Mouse (Mus musculus) heart, adult 2 months (tissue): Measurements from ENCODE around the gene Tmem51.
"Not testable (repeated sequence)": the region's sequence is repeated elsewhere in the genome, so short reads cannot be mapped to it uniquely, and the experiment has no call there.

Source experiments
- CTCF ChIP-seq: fragments of 200-600 bp; IDR thresholded peaks from 2 replicates; pipeline ENCODE4 v1.8.1; 2022; ENCODE audit warnings: antibody characterized with exemption, mild to moderate bottlenecking, moderate library complexity
- POLR2A ChIP-seq: fragments of 200-500 bp; IDR thresholded peaks from 2 replicates; pipeline ENCODE4 v1.6.1; 2011; ENCODE audit warnings: mild to moderate bottlenecking, low read depth, low read length, control low read depth; ENCODE audit not compliant: insufficient read depth

GRCm38 (mm10) chr4:142051883-142052282, 32.2 kb downstream of the Tmem51 start:
- TF ChIP-seq CTCF, POLR2A: not testable (repeated sequence)
